Mouse (Mus musculus) spleen, embryonic (tissue): ENCODE data around the gene Chrnb2.
"Not testable (repeated sequence)": the region's sequence is repeated elsewhere in the genome, so short reads cannot be mapped to it uniquely, and the experiment has no call there.

Source experiments
- CTCF ChIA-PET: fragments of 350-600 bp; sonication (Branson Sonifier 250); formaldehyde crosslinking; loops from one replicate; lab custom pipeline; 2022; lab: Charles Lee

The Chrnb2 gene

DNA sequence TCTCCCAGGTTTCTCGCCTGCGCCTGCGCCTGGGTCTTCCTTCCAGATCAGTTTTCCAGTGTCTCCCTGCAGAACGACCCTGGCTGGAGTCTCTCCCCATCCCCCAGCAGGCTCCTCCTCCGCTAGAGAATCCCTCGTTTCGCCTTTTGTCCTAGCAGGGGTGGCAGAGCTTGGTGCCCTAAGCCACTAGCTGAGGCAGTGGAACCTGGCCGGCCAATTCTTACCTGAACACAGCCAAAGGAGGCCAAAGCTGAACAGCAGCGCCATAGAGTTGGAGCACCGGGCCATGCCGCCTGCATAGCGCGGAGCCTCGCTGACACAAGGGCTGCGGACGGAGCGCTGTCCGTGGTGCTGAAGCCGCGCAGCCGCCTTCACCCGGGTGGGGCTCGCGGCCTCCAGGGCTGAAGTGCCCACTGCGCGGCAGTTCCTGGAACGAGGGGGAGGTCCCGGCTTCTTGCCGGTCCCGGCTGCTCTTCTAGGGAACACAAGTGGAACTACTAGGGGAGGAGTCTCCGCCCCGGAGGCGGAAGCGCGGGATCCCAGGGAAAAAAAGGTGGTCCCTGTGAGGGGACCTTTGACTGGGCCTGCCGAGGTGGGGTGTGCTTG, at the start of gene Chrnb2:
Gene Chrnb2, minus strand, starts transcription at position 514 of the 606 bp plus-strand sequence.
- CTCF ChIA-PET = interaction anchor here (1.0 kb wide), 1 partner anchor 51 kb away, joined by 3 read pairs; no protein-coding TSS in a partner anchor

DNA sequence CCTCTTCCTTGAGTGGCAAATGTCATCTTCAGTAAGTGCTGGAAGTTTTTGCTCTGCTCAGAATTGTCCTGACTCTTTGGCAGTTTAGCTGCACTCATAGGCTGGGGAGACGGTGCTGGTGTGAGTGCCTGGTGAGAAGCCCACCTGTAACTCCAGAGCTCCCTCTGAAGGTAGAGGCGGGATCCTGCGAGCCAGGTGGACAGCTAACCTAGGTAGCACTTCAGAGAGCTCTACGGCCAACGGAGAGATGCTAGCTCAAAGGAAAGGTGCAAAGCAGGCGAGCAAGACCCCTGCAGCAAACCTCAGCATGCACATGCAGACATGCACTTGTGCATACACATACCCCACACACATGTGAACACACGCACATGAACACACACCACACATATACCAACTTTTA, 49.6 kb upstream of the Chrnb2 start:
- CTCF ChIA-PET = interaction anchor here (0.7 kb wide), 1 partner anchor 372 kb away, joined by 3 read pairs; no protein-coding TSS in a partner anchor

DNA sequence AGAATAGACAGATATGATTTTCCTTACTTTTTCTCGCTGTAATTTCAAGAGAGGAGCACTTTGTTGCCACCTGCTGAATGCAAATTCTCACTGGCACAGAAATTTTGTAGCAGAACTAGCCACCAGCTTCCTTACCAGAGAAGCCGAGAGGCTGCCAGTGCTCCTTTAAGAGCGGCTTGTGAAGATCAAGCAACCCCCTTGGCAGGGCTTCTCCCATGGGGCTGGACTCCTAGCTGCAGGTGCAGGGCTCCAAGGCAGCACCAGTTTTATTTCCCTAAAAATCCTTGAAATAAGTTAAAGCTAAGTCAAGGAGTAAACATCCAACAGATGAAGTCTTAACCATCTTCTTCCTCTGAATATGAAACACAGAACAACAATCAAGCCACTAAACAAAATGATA, 47.7 kb upstream of the Chrnb2 start:
- CTCF ChIA-PET = interaction anchor here (0.6 kb wide), 1 partner anchor 495 kb away, joined by 13 read pairs; no protein-coding TSS in a partner anchor

- CTCF ChIA-PET = interaction anchor here (0.6 kb wide), 2 partner anchors 135 to 148 kb away, joined by 5 to 6 read pairs; no protein-coding TSS in a partner anchor
Observed at GRCm38 (mm10) chr3:89810841-89811240, 46.4 kb upstream of the Chrnb2 start.

- CTCF ChIA-PET = no interaction called here
Observed at GRCm38 (mm10) chr3:89808638-89809037, 44.2 kb upstream of the Chrnb2 start.

DNA sequence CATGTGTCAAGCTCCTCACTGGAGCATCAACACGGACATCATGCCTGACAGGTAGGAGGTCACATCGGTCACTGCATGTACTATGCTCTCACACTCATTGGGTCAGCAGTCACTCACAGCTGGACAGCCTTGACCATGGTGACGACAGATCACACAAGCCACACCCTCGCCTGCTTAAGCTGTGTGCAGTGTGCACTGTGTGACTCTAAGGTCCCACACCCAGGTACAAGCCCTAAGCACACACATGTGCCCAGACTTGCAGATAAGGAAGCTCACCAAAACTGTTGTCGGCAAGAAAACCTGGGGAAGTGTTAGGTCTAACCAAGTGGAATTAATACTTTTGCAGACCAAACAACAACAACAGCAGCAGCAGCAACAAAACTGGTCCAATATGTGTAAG, 43.4 kb upstream of the Chrnb2 start:
- CTCF ChIA-PET = interaction anchor here (0.5 kb wide), 1 partner anchor 1233 kb away, joined by 6 read pairs; no protein-coding TSS in a partner anchor

DNA sequence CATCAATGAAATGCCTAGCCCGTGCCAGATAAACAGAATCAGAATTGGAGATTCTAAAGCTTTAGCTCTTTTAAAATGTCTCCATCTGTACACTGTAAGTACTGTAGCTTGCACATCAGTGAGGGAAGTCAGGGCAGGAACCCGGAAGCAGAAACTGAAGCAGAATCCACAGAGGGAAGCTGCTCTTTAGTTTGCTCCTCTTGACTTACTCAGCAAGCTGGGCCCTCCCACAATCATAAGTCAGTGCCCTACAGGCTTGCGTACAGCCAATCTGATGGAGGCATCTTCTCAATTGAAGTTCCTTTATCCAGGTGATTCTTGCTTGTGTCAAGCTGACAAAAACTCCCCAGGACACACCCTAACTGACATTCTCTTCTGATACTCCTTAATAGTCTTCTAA, 42.7 kb upstream of the Chrnb2 start:
- CTCF ChIA-PET = no interaction called here

DNA sequence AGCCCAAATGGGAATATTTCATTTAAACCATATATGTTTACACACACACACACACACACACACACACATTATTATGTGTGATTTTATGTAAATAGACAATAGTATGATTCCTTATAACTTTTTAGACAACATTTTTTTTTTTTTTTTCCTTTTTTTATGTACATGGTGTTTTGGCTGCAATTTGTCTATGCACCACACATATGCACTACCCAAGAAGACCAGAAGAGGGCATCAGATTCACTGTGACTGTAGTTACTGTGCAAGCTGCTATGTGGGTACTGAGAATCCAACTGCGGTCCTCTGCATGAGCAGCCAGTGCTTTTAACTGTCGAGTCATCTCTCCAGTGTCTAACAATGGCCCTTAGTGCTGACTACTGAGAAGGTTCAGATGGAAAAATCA, 42.3 kb upstream of the Chrnb2 start:
- CTCF ChIA-PET = no interaction called here

- CTCF ChIA-PET = no interaction called here
Observed at GRCm38 (mm10) chr3:89805179-89805578, 40.7 kb upstream of the Chrnb2 start.

GRCm38 (mm10) chr3:89802876-89803275, 38.4 kb upstream of the Chrnb2 start:
- CTCF ChIA-PET = interaction anchor here (0.6 kb wide), 3 partner anchors 11 to 691 kb away, joined by 3 read pairs; no protein-coding TSS in a partner anchor

GRCm38 (mm10) chr3:89801507-89801847, 37.0 kb upstream of the Chrnb2 start:
- CTCF ChIA-PET = no interaction called here

- CTCF ChIA-PET = no interaction called here
Observed at GRCm38 (mm10) chr3:89800774-89801506, 36.5 kb upstream of the Chrnb2 start.

GRCm38 (mm10) chr3:89800078-89800477, 35.6 kb upstream of the Chrnb2 start:
- CTCF ChIA-PET = not testable (repeated sequence)

DNA sequence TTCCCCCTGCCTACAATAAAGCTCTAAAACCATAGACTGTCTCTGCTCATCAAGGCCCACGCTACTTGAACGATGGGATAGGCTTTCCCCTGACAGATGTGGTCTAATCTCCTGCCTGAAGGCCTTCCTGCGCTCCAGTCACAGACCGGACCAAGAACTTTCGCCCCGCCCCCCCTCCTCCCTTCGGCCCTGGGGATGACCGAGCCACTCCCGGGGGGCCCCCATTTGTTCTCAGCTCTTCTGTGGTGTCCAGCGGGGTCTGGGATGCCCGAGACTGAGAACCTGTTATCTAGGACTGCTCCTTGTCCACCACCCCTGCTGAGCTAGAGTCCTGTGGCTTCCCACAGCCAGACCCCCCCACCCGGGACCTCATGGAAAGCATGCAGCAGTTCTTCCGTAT, 35.0 kb upstream of the Chrnb2 start:
- CTCF ChIA-PET = no interaction called here

DNA sequence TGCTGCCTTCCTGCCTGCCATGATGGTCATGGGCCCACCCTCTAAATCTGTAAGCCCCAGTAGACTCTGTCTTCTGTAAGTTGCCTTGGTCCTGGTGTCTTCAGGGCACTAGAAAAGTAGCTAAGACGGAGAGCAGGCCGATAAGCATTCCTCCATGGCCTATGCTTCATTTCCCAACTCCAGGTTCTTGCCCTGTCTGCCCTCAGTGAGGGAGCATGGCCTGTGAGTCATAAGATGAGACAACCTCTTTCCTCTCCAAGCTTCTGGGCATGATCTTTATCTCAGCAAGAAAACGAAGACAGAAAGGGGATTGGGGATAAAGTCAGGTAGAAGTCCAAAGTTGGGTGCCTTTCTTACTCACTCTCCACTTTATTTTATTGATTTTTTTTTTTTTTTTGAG, 34.1 kb upstream of the Chrnb2 start:
- CTCF ChIA-PET = interaction anchor here (0.7 kb wide), 1 partner anchor 133 kb away, joined by 6 read pairs; no protein-coding TSS in a partner anchor

DNA sequence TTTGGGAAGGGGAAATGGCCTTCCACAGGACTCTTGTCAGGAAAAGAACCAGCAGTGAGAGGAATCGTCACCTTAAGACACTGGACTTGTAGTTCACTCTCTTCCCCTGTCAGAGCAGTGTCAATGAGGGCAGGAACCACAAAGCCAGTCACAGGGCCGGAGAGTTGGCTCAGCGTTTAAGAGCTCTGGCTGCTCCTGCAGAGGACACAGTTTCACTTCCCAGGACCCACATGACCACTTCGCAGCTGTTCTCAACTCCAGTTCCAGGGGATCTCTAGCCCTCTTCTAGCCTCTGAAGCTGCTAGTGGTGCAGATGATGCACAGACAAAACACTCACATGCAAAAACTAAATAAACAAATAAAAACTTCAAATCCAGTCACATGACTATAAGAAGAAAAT, 31.9 kb upstream of the Chrnb2 start:
- CTCF ChIA-PET = no interaction called here

DNA sequence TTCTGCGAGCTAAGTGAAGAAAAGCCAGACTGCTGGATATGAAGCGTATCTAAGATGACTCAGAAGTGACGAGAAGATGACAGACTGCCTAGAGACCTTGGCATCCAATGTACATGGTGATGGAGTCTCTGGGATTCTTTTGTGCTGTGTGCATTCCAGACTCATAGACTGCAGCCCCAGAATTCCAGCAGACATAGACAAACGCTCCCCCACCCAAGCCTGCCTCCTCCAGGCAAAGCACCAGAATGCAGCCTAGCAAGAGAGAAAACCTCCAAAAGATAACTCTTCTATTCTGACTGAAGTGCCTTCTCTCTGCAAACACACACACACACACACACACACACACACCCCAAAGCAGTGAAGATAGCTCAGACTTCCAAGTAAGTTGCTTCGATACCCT, 31.3 kb upstream of the Chrnb2 start:
- CTCF ChIA-PET = no interaction called here

DNA sequence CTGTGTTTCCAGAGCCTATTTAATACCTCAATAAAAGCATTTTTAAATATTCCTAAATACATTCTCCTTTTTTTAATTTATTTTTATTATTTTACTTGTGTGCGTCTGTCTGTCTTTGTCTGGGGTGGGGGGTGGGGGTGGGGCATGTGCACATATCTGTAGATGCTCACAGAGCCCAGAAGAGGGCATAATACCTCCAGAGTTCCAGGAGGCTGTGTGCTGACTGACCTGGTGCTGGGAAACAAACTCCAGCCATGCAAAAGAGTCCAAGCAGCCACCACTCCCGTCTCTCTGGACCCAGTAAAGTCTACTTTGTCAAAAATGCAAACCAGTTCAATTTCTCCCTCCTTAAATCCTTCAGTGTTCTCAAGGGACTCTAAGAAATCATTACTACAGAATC, 30.2 kb upstream of the Chrnb2 start:
- CTCF ChIA-PET = no interaction called here

- CTCF ChIA-PET = interaction anchor here (0.6 kb wide), 1 partner anchor 168 kb away, joined by 3 read pairs; no protein-coding TSS in a partner anchor
Observed at GRCm38 (mm10) chr3:89788680-89789352, 24.4 kb upstream of the Chrnb2 start.

DNA sequence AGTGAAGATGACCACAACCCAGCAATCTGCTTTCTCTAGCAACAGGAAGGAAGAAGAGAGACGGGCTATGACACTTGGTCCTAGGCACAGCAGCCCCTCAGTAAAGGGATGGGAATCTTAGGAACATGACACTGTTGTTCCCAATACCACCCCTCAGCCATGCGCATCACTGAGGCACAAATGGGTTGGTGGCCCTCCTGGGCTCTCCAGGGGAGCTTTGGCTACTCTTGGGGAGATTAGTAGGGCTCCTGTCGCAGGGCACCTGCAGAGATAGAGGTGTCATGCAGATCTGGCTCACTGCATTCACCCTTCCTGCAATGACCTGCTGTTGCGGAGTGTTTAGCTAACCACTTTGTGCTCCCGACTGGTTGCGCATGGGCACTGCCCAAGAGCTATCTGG, 21.8 kb upstream of the Chrnb2 start:
- CTCF ChIA-PET = no interaction called here

DNA sequence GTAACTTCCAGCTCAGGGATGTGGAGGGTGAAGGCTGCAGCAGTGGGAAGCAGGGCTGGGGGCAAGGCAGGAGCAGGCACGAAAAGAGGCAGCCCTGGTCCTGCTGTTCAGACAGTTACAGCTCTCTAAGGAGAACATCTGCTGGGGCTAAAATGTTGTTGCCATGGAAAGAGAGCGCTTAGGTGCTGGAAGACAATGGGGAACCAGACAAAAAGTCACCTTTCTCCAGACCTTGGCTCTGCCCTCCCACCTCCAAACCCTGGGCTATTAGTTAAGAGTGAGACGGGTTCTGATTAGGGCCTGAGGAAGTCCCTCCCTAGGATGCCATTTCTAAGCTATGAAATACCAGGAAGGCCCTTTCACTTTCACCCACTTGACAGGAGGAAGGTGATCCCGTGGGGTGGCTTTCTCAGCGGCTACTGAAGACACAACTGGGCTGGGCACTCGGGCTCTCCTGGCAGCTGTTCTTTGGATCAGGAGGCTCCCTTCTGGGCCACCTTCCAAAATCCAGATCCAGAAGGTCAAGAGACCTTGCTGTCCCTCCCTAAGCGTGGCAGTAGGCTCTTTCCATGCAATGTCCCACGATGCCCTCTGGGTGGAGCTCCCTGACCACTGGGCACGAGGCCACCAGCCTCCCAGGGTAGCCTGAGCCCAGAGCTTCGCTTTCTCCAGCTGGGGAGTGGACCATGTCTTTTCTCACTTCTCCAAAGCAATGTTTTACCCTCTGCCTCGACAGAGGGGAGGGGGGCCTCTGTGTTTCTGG, 20.7 kb upstream of the Chrnb2 start:
- CTCF ChIA-PET = interaction anchor here (0.7 kb wide), 1 partner anchor 18 kb away, joined by 3 read pairs; no protein-coding TSS in a partner anchor
